Mouse (Mus musculus) gastrocnemius, adult 18-20 months (tissue): ENCODE data around the gene Btla. TPM values are rescaled to one million over a fixed set of nuclear protein-coding genes. Genes with fewer than 3 reads are reported as not detected.

Source experiments
- DNase-seq: peaks from one replicate; pipeline ENCODE4 v3.0.0; 2021; ENCODE audit warnings: low spot score
- long read RNA-seq, 2 experiments: library from polyadenylated mRNA; stranded (forward); transcript quantifications; one replicate each; pipeline ENCODE4 v2.0.0; 2021
- total RNA-seq, 2 experiments: library from RNA; stranded (reverse); gene quantifications; 2 replicates each; pipeline ENCODE4 v1.2.3; 2021

Gene Btla
- total RNA-seq, result under 1 TPM; 0.14 to 0.23 TPM
- long read RNA-seq, experiment 1, result 0 reads
- long read RNA-seq, experiment 2, result 0 reads

DNA sequence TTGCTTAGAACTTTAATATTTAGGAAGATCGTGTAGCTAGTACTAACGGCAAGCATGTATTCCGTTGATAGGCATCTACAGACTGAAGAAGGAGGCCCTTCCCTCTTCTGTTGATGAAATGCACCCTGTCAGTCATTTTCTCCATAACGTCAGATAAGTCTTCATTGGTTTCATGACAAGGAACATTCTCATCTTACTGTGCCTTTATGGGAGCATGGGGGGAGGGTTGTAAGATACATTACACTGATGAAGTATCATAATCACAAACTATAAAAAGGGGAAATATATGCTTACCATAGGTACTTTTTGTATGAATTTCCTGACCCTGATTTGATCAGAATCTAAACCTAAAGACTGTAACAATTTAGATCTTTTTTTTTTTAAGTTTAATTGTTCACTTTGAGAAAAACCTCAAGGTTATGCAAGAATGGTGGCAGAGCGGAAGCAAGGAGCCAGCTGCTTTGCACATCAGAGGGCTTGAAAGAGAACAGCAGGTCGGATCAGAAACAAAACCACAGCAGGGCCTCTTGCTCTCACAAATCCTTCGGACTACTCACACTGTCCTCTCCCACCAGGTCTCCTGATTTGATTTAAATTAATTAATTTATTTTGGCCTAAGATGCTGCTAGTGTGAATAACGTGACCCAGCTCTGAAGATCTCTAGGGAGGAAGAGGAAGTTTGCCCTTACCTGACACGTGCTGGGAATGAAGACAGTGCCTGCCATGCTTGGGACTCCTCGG is at the start of gene Btla:
Btla (plus strand) TSS at position 668 of the 741 bp plus-strand sequence.
- DNase-seq, result no peak

DNA sequence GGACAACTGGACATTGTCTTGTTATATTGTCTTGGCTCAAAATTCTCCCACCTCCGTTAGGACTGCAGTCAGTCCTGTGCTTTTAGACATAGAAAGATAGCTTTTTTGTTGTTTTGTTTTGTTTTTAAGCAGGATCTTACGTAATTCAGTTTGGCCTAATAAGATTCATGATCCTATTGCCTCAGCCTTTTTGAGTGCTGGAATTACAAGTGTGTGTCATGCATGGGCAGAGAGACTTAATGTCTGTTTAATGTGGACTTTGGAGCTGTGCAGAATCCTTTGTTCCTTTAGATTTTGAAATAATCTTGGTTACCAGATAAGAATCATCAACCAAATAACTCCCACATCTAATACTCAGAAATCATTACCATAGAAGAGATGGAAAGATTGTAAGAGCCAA is 45.6 kb upstream of the Btla start:
- no peak for DNase-seq

- no peak for DNase-seq
Observed at GRCm38 (mm10) chr16:45181824-45182223, 42.3 kb upstream of the Btla start.

DNA sequence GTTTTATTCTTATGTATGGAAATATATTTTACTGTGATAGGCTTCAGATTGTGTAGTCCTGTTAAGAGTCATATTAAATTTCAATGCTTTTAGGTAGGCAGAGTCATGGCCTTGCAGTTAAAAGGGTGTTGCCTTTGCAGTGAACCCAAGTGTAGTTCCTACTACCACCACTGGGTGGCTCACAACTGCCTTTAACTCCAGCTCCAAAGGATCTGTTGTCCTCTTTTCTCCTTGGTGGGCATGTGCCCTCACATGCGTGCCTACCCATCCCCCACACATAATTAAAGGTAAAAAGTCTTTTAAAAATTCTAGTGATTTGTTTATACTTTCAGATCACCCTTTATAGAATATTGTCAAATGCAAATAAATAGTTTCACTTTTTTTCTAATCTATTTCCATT is 31.5 kb upstream of the Btla start:
- DNase-seq, result peak; percentile 67

DNA sequence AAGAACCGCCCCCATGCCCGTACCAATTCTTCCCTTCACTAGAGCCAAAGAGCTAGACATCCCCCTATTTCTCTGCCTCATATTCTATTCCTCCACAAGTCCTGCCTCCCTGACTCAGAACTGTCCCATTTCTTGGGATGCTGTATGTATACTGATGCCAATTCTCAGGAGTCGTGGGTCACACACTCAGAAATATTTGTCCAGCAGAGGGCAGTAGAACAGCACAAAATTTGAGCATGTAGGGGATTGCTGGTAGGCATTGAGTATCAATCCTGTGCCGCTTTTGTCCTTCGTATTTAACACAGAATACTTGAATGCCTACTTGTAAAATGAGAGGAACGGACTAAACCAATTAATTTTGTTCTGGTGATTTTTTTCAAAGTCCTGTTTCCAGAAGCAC is 27.3 kb upstream of the Btla start:
- peak; percentile 64 for DNase-seq

DNA sequence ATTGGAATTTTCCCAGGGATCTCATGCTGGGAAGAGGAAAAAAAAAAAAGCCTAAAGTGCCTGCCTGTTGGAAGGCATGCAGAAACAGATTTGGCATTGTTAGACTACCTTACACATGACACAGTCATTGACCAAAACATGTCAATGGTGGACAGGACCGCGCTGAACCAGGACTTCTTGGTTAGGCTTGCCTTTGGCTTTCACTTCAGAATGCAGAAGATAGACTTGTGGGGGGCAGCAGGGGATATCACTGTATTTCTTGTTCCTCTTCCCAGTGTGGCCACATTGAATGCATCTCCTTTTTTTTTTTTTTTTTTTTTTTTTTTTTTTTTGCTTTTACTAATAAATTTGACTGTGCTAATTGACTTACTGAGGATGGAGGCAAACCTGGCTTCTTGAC is 22.7 kb upstream of the Btla start:
- no peak for DNase-seq

GRCm38 (mm10) chr16:45204438-45204837 is 19.7 kb upstream of the Btla start:
- no peak for DNase-seq

DNA sequence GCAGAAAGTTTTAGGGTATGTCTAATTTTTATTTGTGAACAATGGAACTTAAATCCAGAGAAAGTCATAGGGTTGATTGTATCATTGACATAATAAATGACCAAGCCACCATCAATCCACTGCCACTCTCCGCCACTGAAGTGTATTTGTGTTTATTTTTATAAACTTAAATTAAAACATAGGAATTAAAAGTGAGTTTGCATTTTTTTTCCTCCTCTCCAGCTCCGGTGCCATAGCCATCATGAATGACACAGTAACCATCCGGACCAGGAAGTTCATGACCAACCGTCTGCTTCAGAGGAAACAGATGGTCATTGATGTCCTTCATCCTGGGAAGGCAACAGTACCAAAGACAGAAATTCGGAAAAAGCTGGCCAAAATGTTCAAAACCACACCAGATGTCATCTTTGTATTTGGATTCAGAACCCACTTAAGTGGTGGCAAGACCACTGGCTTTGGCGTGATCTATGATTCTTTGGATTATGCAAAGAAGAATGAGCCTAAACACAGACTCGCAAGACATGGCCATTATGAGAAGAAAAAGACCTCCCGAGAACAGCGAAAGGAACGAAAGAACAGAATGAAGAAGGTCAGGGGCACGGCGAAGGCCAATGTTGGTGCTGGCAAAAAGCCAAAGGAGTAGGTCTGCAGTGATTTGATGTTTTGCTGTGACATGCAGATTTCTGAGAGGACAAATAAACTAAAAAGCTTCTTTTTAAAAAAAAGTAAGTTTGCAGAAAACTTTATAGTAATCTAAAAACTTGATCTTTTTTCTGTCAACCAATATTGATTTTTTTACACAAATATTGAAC is 19.1 kb upstream of the Btla start:
- no peak for DNase-seq

- no peak for DNase-seq
Observed at GRCm38 (mm10) chr16:45222016-45222415, 2.1 kb upstream of the Btla start.

- DNase-seq, result no peak
Observed at GRCm38 (mm10) chr16:45222771-45223170, 1.3 kb upstream of the Btla start.

GRCm38 (mm10) chr16:45224431-45225008 is 405 bp downstream of the Btla start:
- DNase-seq, result no peak

- no peak for DNase-seq
Observed at GRCm38 (mm10) chr16:45227002-45227401, 2.9 kb downstream of the Btla start.

GRCm38 (mm10) chr16:45231296-45231695 is 7.2 kb downstream of the Btla start:
- DNase-seq, result no peak

- DNase-seq, result no peak
Observed at GRCm38 (mm10) chr16:45233007-45233406, 8.9 kb downstream of the Btla start.

GRCm38 (mm10) chr16:45242700-45243099 is 18.6 kb downstream of the Btla start:
- DNase-seq, result no peak

- no peak for DNase-seq
Observed at GRCm38 (mm10) chr16:45244930-45245472, 20.9 kb downstream of the Btla start.

- DNase-seq, result no peak
Observed at GRCm38 (mm10) chr16:45249761-45250160, 25.6 kb downstream of the Btla start.

- no peak for DNase-seq
Observed at GRCm38 (mm10) chr16:45250317-45250716, 26.2 kb downstream of the Btla start.

- no peak for DNase-seq
Observed at GRCm38 (mm10) chr16:45251773-45252413, 27.8 kb downstream of the Btla start.

GRCm38 (mm10) chr16:45255183-45255861 is 31.2 kb downstream of the Btla start:
- no peak for DNase-seq

GRCm38 (mm10) chr16:45256895-45257294 is 32.8 kb downstream of the Btla start:
- no peak for DNase-seq
